ENCODE assay signal across 19 mouse cellular contexts in the genomic region with DNA sequence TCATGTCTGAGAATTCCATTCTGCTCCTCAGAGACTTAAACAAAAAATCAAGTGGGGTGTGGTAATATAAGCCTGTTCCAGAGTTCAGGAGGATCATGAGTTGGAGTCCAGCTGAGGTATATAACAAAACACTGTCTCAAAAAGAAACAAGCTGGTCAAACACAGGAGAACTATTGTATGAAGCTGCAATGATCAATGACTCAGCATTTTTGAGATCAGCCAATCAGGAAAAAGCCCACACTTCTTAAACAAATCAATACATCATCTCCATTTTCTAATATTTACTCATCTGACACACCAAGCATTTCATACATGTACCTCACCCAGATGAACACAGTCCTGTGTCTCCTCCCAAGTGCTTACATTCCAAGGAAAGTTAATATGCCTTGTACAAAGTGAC.
"Had no signal": no experiment of that assay in that cellular context is flagged by ENCODE, and none has a peak within 500 bp of the region (broad histone marks: within the 10 kb centered on the region; RNA-seq: fewer than 3 reads in every experiment).

No protein-coding gene starts in this region.

- H3K36me3 ChIP-seq: lung, embryonic 15.5 days; midbrain, embryonic 10.5 days; midbrain, embryonic 12.5 days; neural tube, embryonic 13.5 days; neural tube, embryonic 15.5 days had no signal

- DNase-seq: lung, adult 18-20 months; lung, postnatal 10 days; lung, postnatal 4 days; midbrain, embryonic 14.5 days; retina, postnatal 1 day; right cerebral cortex, adult 18-20 months; right cerebral cortex, postnatal 25 days; right cerebral cortex, postnatal 4 days; spleen, adult 18-20 months; thymus, adult 18-20 months; thymus, postnatal 14 days; thymus, postnatal 36 days had no signal

- H3K27ac ChIP-seq: lung, embryonic 15.5 days; midbrain, embryonic 10.5 days; midbrain, embryonic 12.5 days; neural tube, embryonic 13.5 days; neural tube, embryonic 15.5 days had no signal

- H3K4me1 ChIP-seq: lung, embryonic 15.5 days; midbrain, embryonic 12.5 days; neural tube, embryonic 13.5 days; neural tube, embryonic 15.5 days had no signal

- H3K4me2 ChIP-seq: lung, embryonic 15.5 days; midbrain, embryonic 12.5 days; neural tube, embryonic 13.5 days; neural tube, embryonic 15.5 days had no signal

- H3K4me3 ChIP-seq: lung, embryonic 15.5 days; midbrain, embryonic 10.5 days; midbrain, embryonic 12.5 days; myocyte; neural tube, embryonic 13.5 days; neural tube, embryonic 15.5 days had no signal

- H3K27me3 ChIP-seq: lung, embryonic 15.5 days; midbrain, embryonic 12.5 days; neural tube, embryonic 13.5 days; neural tube, embryonic 15.5 days had no signal

- H3K9ac ChIP-seq: lung, embryonic 15.5 days; midbrain, embryonic 12.5 days; neural tube, embryonic 13.5 days; neural tube, embryonic 15.5 days had no signal

- H3K9me3 ChIP-seq: lung, embryonic 15.5 days; midbrain, embryonic 10.5 days; midbrain, embryonic 12.5 days; neural tube, embryonic 13.5 days; neural tube, embryonic 15.5 days had no signal

- ATAC-seq: midbrain, embryonic 16.5 days had no signal
